Mouse (Mus musculus) hematopoietic stem cell, adult 5-6 weeks (primary cell): ENCODE measurements at regions not wholly inside any gene's neighbourhood (a gene's known extent, or its start where the extent isn't known, plus 50 kb on each side); places are given as distances from the start of the nearest gene placed in this dataset.
A peak's percentile ranks its signal among the peaks of the same experiment; 100 is the strongest.
"Not testable (repeated sequence)": the region's sequence is repeated elsewhere in the genome, so short reads cannot be mapped to it uniquely, and the experiment has no call there.

Source experiments
- ATAC-seq, 2 experiments: fragments of 125-278 bp in 1 of 2; replicated peaks in 1 of 2; 2 replicates each; pipeline ENCODE4 v1.8.0; 2016 to 2017; ENCODE audit warnings: inconsistent platforms in 2 of 2, mild to moderate bottlenecking in 2 of 2, moderate number of reproducible peaks in 2 of 2, low read depth in 1 of 2, moderate TSS enrichment in 1 of 2; ENCODE audit not compliant: low FRiP score in 2 of 2, poor library complexity in 2 of 2, severe bottlenecking in 2 of 2, insufficient read depth in 1 of 2, low TSS enrichment in 1 of 2

GRCm38 (mm10) chr12:113321086-113321485 lies 135.4 kb downstream of the Tmem121 start:
- peak in 1 of 2 experiments; percentile 25; a peak in 1 of 4 replicates for ATAC-seq

GRCm38 (mm10) chr12:113322173-113322572 lies 136.4 kb downstream of the Tmem121 start:
- ATAC-seq: no peak

GRCm38 (mm10) chr12:113327851-113328250 lies 142.1 kb downstream of the Tmem121 start:
- no peak for ATAC-seq

- no peak for ATAC-seq
These were observed 144.5 kb downstream of the Tmem121 start for GRCm38 (mm10) chr12:113330266-113330665.

GRCm38 (mm10) chr12:113332226-113332625 lies 146.5 kb downstream of the Tmem121 start:
- ATAC-seq: no peak

- ATAC-seq: no peak
These were observed 147.7 kb downstream of the Tmem121 start for GRCm38 (mm10) chr12:113333399-113333798.

GRCm38 (mm10) chr12:113333853-113334252 lies 148.1 kb downstream of the Tmem121 start:
- ATAC-seq: not testable (repeated sequence)

- no peak for ATAC-seq
These were observed 151.5 kb downstream of the Tmem121 start for GRCm38 (mm10) chr12:113337271-113337670.

- no peak for ATAC-seq
These were observed 150.4 kb upstream of the Adam6b start for GRCm38 (mm10) chr12:113338891-113339290.

- no peak for ATAC-seq
These were observed 148.3 kb upstream of the Adam6b start for GRCm38 (mm10) chr12:113341046-113341445.

GRCm38 (mm10) chr12:113355132-113355531 lies 134.2 kb upstream of the Adam6b start:
- no peak for ATAC-seq

GRCm38 (mm10) chr12:113358077-113358476 lies 131.2 kb upstream of the Adam6b start:
- no peak for ATAC-seq

- no peak for ATAC-seq
These were observed 129.3 kb upstream of the Adam6b start for GRCm38 (mm10) chr12:113360032-113360431.

GRCm38 (mm10) chr12:113362409-113363038 lies 126.8 kb upstream of the Adam6b start:
- ATAC-seq: peak; percentile 33 to 50; a peak in 1 of 4 replicates

GRCm38 (mm10) chr12:113364023-113364422 lies 125.3 kb upstream of the Adam6b start:
- ATAC-seq: no peak

- ATAC-seq: no peak
These were observed 124.9 kb upstream of the Adam6b start for GRCm38 (mm10) chr12:113364437-113364836.

- no peak for ATAC-seq
These were observed 123.5 kb upstream of the Adam6b start for GRCm38 (mm10) chr12:113365783-113366182.

GRCm38 (mm10) chr12:113366394-113366793 lies 122.9 kb upstream of the Adam6b start:
- ATAC-seq: no peak

GRCm38 (mm10) chr12:113401578-113402113 lies 87.7 kb upstream of the Adam6b start:
- no peak for ATAC-seq
